In the genomic region with DNA sequence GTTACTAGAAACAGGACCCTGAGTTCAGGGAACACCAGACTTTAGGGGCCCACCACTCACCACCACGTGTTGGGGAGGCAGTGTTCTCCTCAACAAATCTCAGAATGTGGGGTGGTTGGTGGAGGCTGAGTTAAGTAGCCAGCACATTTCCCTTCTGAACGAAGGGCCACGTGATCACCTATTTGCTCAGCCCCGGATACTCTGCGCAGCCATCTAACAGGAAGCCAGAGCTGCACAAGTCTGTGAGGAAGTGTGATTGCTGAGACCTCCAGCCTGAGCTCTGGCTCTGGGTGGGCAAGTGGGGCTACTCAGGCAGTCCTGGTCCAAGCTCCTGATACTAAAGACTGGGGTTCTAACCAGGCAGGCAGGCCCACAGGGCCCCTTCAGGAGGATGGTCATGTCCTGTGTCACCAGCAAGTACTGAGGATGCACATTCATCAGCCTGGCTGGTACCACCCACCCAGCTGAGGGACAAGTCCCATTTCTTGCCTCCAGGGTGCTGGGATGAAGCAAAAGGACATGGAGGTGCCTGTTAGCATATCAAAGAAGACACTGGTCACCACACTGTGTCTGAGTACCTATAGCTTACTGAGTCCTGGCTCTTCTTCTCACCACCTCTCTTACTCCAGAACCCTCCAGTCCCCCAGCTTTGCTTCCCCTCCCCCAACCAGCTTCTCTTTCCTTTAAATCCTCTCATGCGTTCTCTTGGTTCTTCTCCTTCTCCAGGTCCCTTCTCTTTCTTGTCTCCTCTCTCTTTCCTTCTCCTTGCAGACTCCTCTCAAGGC, we compare ENCODE assay signal across 12 mouse cellular contexts. TPM values are rescaled to one million over a fixed set of nuclear protein-coding genes. Genes with fewer than 3 reads are reported as not detected.
A peak's percentile ranks its signal among the peaks of the same experiment; 100 is the strongest.
DNase-seq lines count a peak whose midpoint lies in the region; ATAC-seq and TF ChIP-seq lines count a peak whose summit lies in the region.
"Had no signal": no experiment of that assay in that cellular context is flagged by ENCODE, and none has a peak within 500 bp of the region (broad histone marks: within the 10 kb centered on the region; RNA-seq: fewer than 3 reads in every experiment).

No protein-coding gene starts in this region.

- H3K4me1 ChIP-seq in intestine, postnatal 0 days (replicated peaks; ENCODE audit: control insufficient read depth, insufficient read depth, low read length): 0 out of 2 replicates have a peak, but pooled peaks cover 2% of the 10 kb centered on the region

- ATAC-seq in intestine, postnatal 0 days: no peak
- ATAC-seq in monocyte, adult 5-6 weeks (replicated peaks; ENCODE audit: insufficient number of reproducible peaks, low FRiP score, low TSS enrichment, poor library complexity, severe bottlenecking): peak; percentile 80

- H3K4me3 ChIP-seq in intestine, postnatal 0 days (ENCODE audit: low read depth, low read length): no peak overlapping the region
- H3K4me3 ChIP-seq: embryonic facial prominence, embryonic 12.5 days; heart, embryonic 10.5 days had no signal

- no peaks in the 10 kb centered on the region for H3K27me3 ChIP-seq in intestine, postnatal 0 days (replicated peaks; ENCODE audit: control insufficient read depth, insufficient read depth, low read length)
- H3K27me3 ChIP-seq: embryonic facial prominence, embryonic 12.5 days had no signal

- intact Hi-C loops in gastrocnemius, postnatal 14 days (cut with DNase I; ENCODE audit: low total_unique reads): loop anchor here (5.0 kb wide), 1 partner anchor 45 kb away; no protein-coding TSS in a partner anchor

- H3K9me3 ChIP-seq in intestine, postnatal 0 days (ENCODE audit: control insufficient read depth): no peaks in the 10 kb centered on the region
- H3K9me3 ChIP-seq: embryonic facial prominence, embryonic 12.5 days; heart, embryonic 10.5 days had no signal

- peak overlapping the region; percentile 24; the same call in 1 of the 2 replicates for H3K4me2 ChIP-seq in intestine, postnatal 0 days (replicated peaks; ENCODE audit: low read depth)
- H3K4me2 ChIP-seq: embryonic facial prominence, embryonic 12.5 days had no signal

- DNase-seq in spleen, adult 18-20 months: peak; percentile 60 to 62
- no peak for DNase-seq in spleen, adult 12 weeks (ENCODE audit: low spot score)
- DNase-seq in frontal cortex, postnatal 36 days (ENCODE audit: low spot score in 2 of 2): no peak
- no peak for DNase-seq in gastrocnemius, postnatal 14 days
- DNase-seq in kidney, adult 9 months: no peak
- DNase-seq in right cerebral cortex, adult 18-20 months: no peak
- DNase-seq: kidney, postnatal 36 days had no signal

- no peak overlapping the region for H3K9ac ChIP-seq in intestine, postnatal 0 days (ENCODE audit: low read depth, low read length)
- H3K9ac ChIP-seq: embryonic facial prominence, embryonic 12.5 days had no signal

- no peak for TF ChIP-seq CTCF in intestine, postnatal 0 days (IDR thresholded peaks at IDR 0.05; ENCODE audit: low read depth)

- H3K36me3 ChIP-seq in intestine, postnatal 0 days (ENCODE audit: control insufficient read depth, insufficient read depth): peaks cover 16% of the 10 kb centered on the region

- 61% methylated on average over 6 of the region's 6 CpGs for WGBS in intestine, postnatal 0 days

- H3K27ac ChIP-seq in intestine, postnatal 0 days (ENCODE audit: low read depth, low read length): peak overlapping the region; percentile 35; the same call in 1 of the 2 replicates
- H3K27ac ChIP-seq: embryonic facial prominence, embryonic 12.5 days; heart, embryonic 10.5 days had no signal

RNA-seq across cellular contexts. Expression of a gene that starts 1.8 kb away (rescaled TPM):
- polyA plus RNA-seq in intestine, postnatal 0 days (2015; fragmentation: Nextera tagmentation; extraction: Ambion mirVana): 2.3 and 3.1 TPM in 2 replicates
- total RNA-seq in monocyte, adult 5-6 weeks (2017): 1.8 to 5.2 TPM (median 1.9 TPM) in 3 replicates
- under 1 TPM; 0.39 to 0.51 TPM for total RNA-seq in gastrocnemius, postnatal 14 days (2021)

RNA-seq across cellular contexts. Expression of a gene that starts 16.9 kb away (rescaled TPM):
- 36.6 and 38.0 TPM in 2 replicates for polyA plus RNA-seq in intestine, postnatal 0 days (2015; fragmentation: Nextera tagmentation; extraction: Ambion mirVana)
- total RNA-seq in monocyte, adult 5-6 weeks (2017): 46.5 to 53.9 TPM (median 52.1 TPM) in 3 replicates
- total RNA-seq in gastrocnemius, postnatal 14 days (2021): 10 to 100 TPM; 38.5 to 40.5 TPM

RNA-seq across cellular contexts. Expression of a gene that starts 17.1 kb away (rescaled TPM):
- 7.8 and 9.3 TPM in 2 replicates for polyA plus RNA-seq in intestine, postnatal 0 days (2015; fragmentation: Nextera tagmentation; extraction: Ambion mirVana)
- total RNA-seq in monocyte, adult 5-6 weeks (2017): 58.9 to 107 TPM (median 65.1 TPM) in 3 replicates
- 10 to 100 TPM; 18.9 to 19.7 TPM for total RNA-seq in gastrocnemius, postnatal 14 days (2021)

RNA-seq across cellular contexts. Expression of a gene that starts 49.9 kb away (rescaled TPM):
- polyA plus RNA-seq in intestine, postnatal 0 days (2015; fragmentation: Nextera tagmentation; extraction: Ambion mirVana): not detected in 2 replicates
- not detected in 3 replicates for total RNA-seq in monocyte, adult 5-6 weeks (2017)
- total RNA-seq in gastrocnemius, postnatal 14 days (2021): not detected
- polyA plus RNA-seq: limb, embryonic 14.5 days had no signal

Comparison
In these comparisons a context has a peak if more than half of its experiments do, and no peak if none do; other contexts are left out.
1. DNase-seq: peak in spleen, adult 18-20 months (2 of 2); none in spleen, adult 12 weeks (single experiment), frontal cortex, postnatal 36 days (0 of 2), gastrocnemius, postnatal 14 days (single experiment), kidney, adult 9 months (single experiment) and right cerebral cortex, adult 18-20 months (single experiment).